Mouse (Mus musculus) stomach, embryonic 14.5 days (tissue): ENCODE data around the gene Olfr1255. TPM values are rescaled to one million over a fixed set of nuclear protein-coding genes. Genes with fewer than 3 reads are reported as not detected.

Source experiments
- ATAC-seq: fragments of 200-750 bp; cut with Nextera tagmentation; 2 replicates; pipeline ENCODE4 v1.8.0; 2017; ENCODE audit warnings: low read depth, moderate TSS enrichment; ENCODE audit not compliant: insufficient number of reproducible peaks, insufficient read depth, low FRiP score
- H3K27ac ChIP-seq: fragments of 300-500 bp; sonication (generic); 2 replicates; pipeline ENCODE4 v1.5.1; 2014; ENCODE audit warnings: mild to moderate bottlenecking, low read length, moderate library complexity, mixed read lengths
- H3K27me3 ChIP-seq: fragments of 300-500 bp; sonication (generic); 2 replicates; pipeline ENCODE4 v1.6.1; 2014; ENCODE audit warnings: low read length, control low read depth, mixed read lengths; ENCODE audit not compliant: control insufficient read depth, insufficient read depth
- H3K36me3 ChIP-seq: fragments of 300-500 bp; sonication (generic); 2 replicates; pipeline ENCODE4 v1.6.1; 2014; ENCODE audit warnings: mild to moderate bottlenecking, control low read depth, low read length, moderate library complexity, mixed read lengths; ENCODE audit not compliant: control insufficient read depth, insufficient read depth
- H3K4me1 ChIP-seq: fragments of 300-500 bp; sonication (generic); 2 replicates; pipeline ENCODE4 v1.6.1; 2014; ENCODE audit warnings: low read length, control low read depth, mixed read lengths; ENCODE audit not compliant: control insufficient read depth, insufficient read depth
- H3K4me2 ChIP-seq: fragments of 300-500 bp; sonication (generic); replicated peaks from 2 replicates; pipeline ENCODE4 v1.6.1; 2014; ENCODE audit warnings: low read depth, low read length, control low read depth
- H3K4me3 ChIP-seq: fragments of 300-500 bp; sonication (generic); 2 replicates; pipeline ENCODE4 v1.5.1; 2014; ENCODE audit warnings: low read depth, low read length, control low read depth
- H3K9ac ChIP-seq: fragments of 300-500 bp; sonication (generic); replicated peaks from 2 replicates; pipeline ENCODE4 v1.6.1; 2014; ENCODE audit warnings: low read depth, mild to moderate bottlenecking, control low read depth, low read length, moderate library complexity, mixed read lengths
- H3K9me3 ChIP-seq: fragments of 300-500 bp; sonication (generic); 2 replicates; pipeline ENCODE4 v1.6.1; 2016; ENCODE audit warnings: low read depth, low read length, control low read depth; ENCODE audit not compliant: control insufficient read depth
- WGBS: fragments of 180-500 bp; shearing (Covaris S2); extraction: QIAGEN DNeasy Blood & Tissue Kit; methylation state at CpG from one replicate; pipeline ENCODE4 v1.1.7; 2014; 5-methylcytosine and 5-hydroxymethylcytosine counted together
- polyA plus RNA-seq: library from polyadenylated mRNA; unstranded; fragments of >200 nt; fragmentation: Nextera tagmentation; extraction: Ambion mirVana; gene quantifications from 2 replicates; pipeline ENCODE4 v1.2.1, GENCODE M21; 2014

The Olfr1255 gene
- not detected in 2 replicates for polyA plus RNA-seq

GRCm38 (mm10) chr2:89811751-89812150 is at the start of gene Olfr1255:
Gene Olfr1255 (plus strand): TSS chr2:89812051.
- no peak for ATAC-seq
- no peak within 1 kb of the TSS for H3K4me3 ChIP-seq

DNA sequence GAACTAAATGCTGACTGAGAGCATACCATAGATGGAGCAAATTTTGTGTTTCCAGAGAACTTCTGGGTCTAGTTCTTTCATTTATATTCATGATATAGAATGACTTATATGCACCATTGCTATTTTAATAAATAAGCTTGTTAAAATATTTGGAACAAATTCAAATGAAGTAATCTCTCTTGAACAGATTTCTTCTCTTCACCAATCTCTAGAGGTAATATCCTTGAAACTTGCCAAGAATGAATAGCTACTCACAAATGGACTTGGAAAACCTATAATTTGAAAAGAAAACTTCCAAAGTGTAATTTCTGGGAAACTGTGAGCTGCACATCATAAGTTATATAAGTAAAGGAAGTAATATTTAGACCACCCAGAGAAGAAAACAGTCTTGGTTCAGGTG is 18.3 kb upstream of the Olfr1255 start, which contains the start of gene Olfr1254:
Gene Olfr1254 (minus strand): TSS at position 101 of the 400 bp plus-strand sequence.
- Histone ChIP-seq H3K4me1 (no peaks in the 10 kb centered on the region), H3K4me3 (no peak within 1 kb of the TSS), H3K36me3 (no peaks in the 10 kb centered on the region), H3K9ac (no peak within 1 kb of the TSS), H3K27ac (no peak within 1 kb of the TSS), H3K27me3 (no peaks in the 10 kb centered on the region), H3K9me3 (no peaks in the 10 kb centered on the region), H3K4me2 (no peak within 1 kb of the TSS)
- no peak for ATAC-seq

More at GRCm38 (mm10) chr2:89811751-89812150, at the start of gene Olfr1255:
- Histone ChIP-seq H3K9ac (no peak within 1 kb of the TSS), H3K4me1 (no peaks in the 10 kb centered on the region), H3K36me3 (no peaks in the 10 kb centered on the region), H3K27ac (no peak within 1 kb of the TSS), H3K27me3 (no peaks in the 10 kb centered on the region), H3K9me3 (no peaks in the 10 kb centered on the region), H3K4me2 (no peak within 1 kb of the TSS)
- WGBS = 80% methylated on average over 3 of the region's 3 CpGs

GRCm38 (mm10) chr2:89799583-89799982 is 12.3 kb upstream of the Olfr1255 start:
- Histone ChIP-seq H3K9ac (no peak overlapping the region), H3K4me2 (no peak overlapping the region), H3K36me3 (no peaks in the 10 kb centered on the region), H3K4me1 (no peaks in the 10 kb centered on the region), H3K9me3 (no peaks in the 10 kb centered on the region), H3K27ac (no peak overlapping the region), H3K4me3 (no peak overlapping the region), H3K27me3 (no peaks in the 10 kb centered on the region)
- 90% methylated on average over 3 of the region's 3 CpGs for WGBS
- no peak for ATAC-seq

DNA sequence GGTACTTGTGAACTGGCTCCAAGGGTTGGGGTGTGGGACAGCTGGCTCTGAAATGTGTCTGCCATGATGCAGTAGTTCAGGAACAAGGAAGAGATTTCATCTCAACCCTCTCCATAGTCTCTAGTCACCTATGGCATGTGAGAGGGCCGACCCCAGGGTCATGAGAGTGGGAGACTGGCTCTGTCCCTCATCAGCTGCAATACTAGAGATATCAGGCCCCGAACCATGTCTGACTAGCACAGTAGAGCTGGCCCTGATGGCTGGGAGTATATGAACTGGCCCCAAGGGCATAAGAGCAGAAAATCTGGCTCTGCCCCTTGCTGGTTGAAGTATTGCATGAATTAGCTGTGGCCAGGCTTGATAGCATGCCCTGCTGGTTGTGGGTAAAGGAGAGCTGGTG is 1.1 kb upstream of the Olfr1255 start:
- Histone ChIP-seq H3K4me2 (no peak overlapping the region), H3K9ac (no peak overlapping the region), H3K36me3 (no peaks in the 10 kb centered on the region), H3K27me3 (no peaks in the 10 kb centered on the region), H3K4me1 (no peaks in the 10 kb centered on the region), H3K27ac (no peak overlapping the region), H3K9me3 (no peaks in the 10 kb centered on the region), H3K4me3 (no peak overlapping the region)
- 72% methylated on average over 2 of the region's 2 CpGs for WGBS
- ATAC-seq = no peak; the same call in 1 of the 2 replicates

GRCm38 (mm10) chr2:89820216-89820615 is 8.4 kb downstream of the Olfr1255 start:
- no peaks in the 10 kb centered on the region for H3K36me3 ChIP-seq
- H3K4me2 ChIP-seq = no peak overlapping the region
- no peak overlapping the region for H3K27ac ChIP-seq
- no peak for ATAC-seq
- no peak overlapping the region for H3K4me3 ChIP-seq
- WGBS = 79% methylated on average over 1 of the region's 1 CpGs
- no peaks in the 10 kb centered on the region; the same call in 1 of the 2 replicates for H3K9me3 ChIP-seq
- H3K4me1 ChIP-seq = no peaks in the 10 kb centered on the region
- no peaks in the 10 kb centered on the region for H3K27me3 ChIP-seq
- H3K9ac ChIP-seq = no peak overlapping the region

- no peak within 1 kb of the TSS for H3K4me3 ChIP-seq
- 53% methylated on average over 2 of the region's 2 CpGs for WGBS
- no peak within 1 kb of the TSS for H3K27ac ChIP-seq
- no peaks in the 10 kb centered on the region for H3K4me1 ChIP-seq
- no peaks in the 10 kb centered on the region for H3K9me3 ChIP-seq
- ATAC-seq = no peak
- H3K9ac ChIP-seq = no peak within 1 kb of the TSS
- no peak within 1 kb of the TSS for H3K4me2 ChIP-seq
- no peaks in the 10 kb centered on the region for H3K27me3 ChIP-seq
- no peaks in the 10 kb centered on the region for H3K36me3 ChIP-seq
These were observed 29.6 kb downstream of the Olfr1255 start, which contains the start of gene Olfr1256 for GRCm38 (mm10) chr2:89841455-89841854. Gene Olfr1256 (minus strand): TSS chr2:89841555.

GRCm38 (mm10) chr2:89848105-89848504 is 36.3 kb downstream of the Olfr1255 start, which contains the start of gene Olfr48:
Gene Olfr48 (minus strand): TSS chr2:89848205.
- no peak for ATAC-seq
- Histone ChIP-seq H3K4me3 (no peak within 1 kb of the TSS), H3K9ac (no peak within 1 kb of the TSS), H3K27me3 (no peaks in the 10 kb centered on the region), H3K36me3 (no peaks in the 10 kb centered on the region), H3K27ac (no peak within 1 kb of the TSS), H3K4me1 (no peaks in the 10 kb centered on the region), H3K9me3 (no peaks in the 10 kb centered on the region), H3K4me2 (no peak within 1 kb of the TSS)
- 66% methylated on average over 5 of the region's 5 CpGs for WGBS

GRCm38 (mm10) chr2:89849230-89849629 is 37.4 kb downstream of the Olfr1255 start:
- 92% methylated on average over 1 of the region's 1 CpGs for WGBS
- H3K27me3 ChIP-seq = no peaks in the 10 kb centered on the region
- no peak for ATAC-seq

More at GRCm38 (mm10) chr2:89849230-89849629, 37.4 kb downstream of the Olfr1255 start:
- Histone ChIP-seq H3K36me3 (no peaks in the 10 kb centered on the region), H3K9me3 (no peaks in the 10 kb centered on the region), H3K4me3 (no peak overlapping the region), H3K9ac (no peak overlapping the region), H3K4me2 (no peak overlapping the region), H3K27ac (no peak overlapping the region), H3K4me1 (no peaks in the 10 kb centered on the region)
